Mouse (Mus musculus) small intestine, adult 2 months (tissue): ENCODE measurements around the gene Wwox.

Experiments
- CTCF ChIP-seq: fragments of 200-500 bp; IDR thresholded peaks from 2 replicates; pipeline ENCODE4 v1.5.1; 2012; ENCODE audit warnings: low read depth, mild to moderate bottlenecking, control low read depth, inconsistent platforms, low read length, moderate library complexity, mixed read lengths; ENCODE audit not compliant: insufficient replicate concordance, insufficient read length; ENCODE audit errors: extremely low read depth
- POLR2A ChIP-seq: fragments of 200-500 bp; IDR thresholded peaks from 2 replicates; pipeline ENCODE4 v1.6.1; 2012; ENCODE audit warnings: low read depth, mild to moderate bottlenecking, control low read depth, inconsistent platforms, low read length, moderate library complexity

DNA sequence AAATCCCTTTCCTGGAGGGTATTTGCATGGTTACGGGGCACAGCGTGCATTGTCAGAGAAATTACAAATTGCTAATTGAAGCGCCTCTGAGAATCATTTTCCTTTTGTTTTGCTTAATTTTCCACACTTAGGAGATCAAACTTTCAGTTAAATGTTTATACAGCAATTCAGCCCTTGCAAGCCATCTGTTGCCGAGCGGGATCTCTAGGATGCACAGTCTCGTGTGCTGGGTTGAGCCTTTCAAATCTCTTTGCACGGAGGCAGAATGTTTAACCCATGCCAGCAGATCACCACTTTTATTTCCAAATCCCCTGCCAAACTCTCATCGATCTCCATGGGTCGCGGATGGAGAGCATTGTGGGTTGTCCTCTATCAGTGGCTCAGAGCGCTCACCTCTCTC, 891.2 kb downstream of the Wwox start:
- TF ChIP-seq CTCF (no peak), POLR2A (no peak)
